Mouse (Mus musculus) gonadal fat pad, adult 2 months (tissue): ENCODE results near the gene Nup188. TPM values are rescaled to one million over a fixed set of nuclear protein-coding genes. Genes with fewer than 3 reads are reported as not detected.

Experiments used
- DNase-seq: peaks from one replicate; pipeline ENCODE4 v3.0.0-alpha.2; 2012; ENCODE audit warnings: low read depth
- polyA plus RNA-seq: library from polyadenylated mRNA; depleted of rRNA; stranded (reverse); fragments of >200 nt; gene quantifications from 2 replicates; pipeline ENCODE4 v1.2.3, GENCODE M21; 2012

Nup188 gene
- polyA plus RNA-seq, 1 experiment, result 28.9 TPM

GRCm38 (mm10) chr2:30285004-30285403 lies 1.2 kb upstream of the Nup188 start:
- no peak for DNase-seq

DNA sequence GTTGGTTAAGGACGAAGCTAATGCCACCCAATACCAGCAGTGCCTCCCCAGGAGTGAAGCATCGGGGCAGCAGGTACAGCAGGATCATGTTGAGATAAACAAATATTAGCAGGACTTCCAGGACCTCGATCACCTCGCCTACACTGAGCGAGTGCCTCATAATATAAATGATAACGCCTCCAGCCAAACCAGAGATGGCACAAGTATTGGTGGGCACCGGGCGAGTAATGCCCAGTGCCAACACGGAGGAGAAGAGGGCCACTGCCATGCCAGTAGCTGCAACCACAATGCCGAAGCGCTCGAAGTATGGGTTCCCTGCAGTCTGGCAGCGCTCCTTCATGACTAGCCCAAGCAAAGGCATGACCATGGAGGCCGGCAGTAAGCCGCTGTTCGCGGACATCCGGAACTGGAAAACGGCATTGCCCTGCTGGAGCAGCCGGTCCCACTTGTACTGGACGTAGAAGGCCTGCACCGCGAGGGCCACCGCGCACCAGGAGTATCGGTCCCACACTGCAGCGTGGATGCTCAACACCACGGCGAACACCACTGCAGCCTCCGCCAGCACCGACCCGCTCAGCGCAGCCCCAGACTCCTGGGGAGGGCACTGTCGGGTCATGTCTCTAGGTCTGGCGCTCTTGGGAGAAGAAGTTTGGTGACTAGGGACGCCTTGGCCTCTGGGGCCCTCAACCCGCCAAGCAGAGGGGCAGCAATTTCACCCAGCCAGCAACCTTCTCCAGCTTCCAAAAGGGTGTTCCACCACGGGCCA lies 598 bp upstream of the Nup188 start:
- DNase-seq, result no peak

GRCm38 (mm10) chr2:30287027-30287373 lies 803 bp downstream of the Nup188 start:
- DNase-seq, result no peak

- DNase-seq, result no peak
These were observed 13.3 kb downstream of the Nup188 start for GRCm38 (mm10) chr2:30299525-30299924.

GRCm38 (mm10) chr2:30299966-30300365 lies 13.8 kb downstream of the Nup188 start:
- no peak for DNase-seq

GRCm38 (mm10) chr2:30306087-30306486 lies 19.9 kb downstream of the Nup188 start:
- DNase-seq, result no peak

- no peak for DNase-seq
These were observed 23.2 kb downstream of the Nup188 start for GRCm38 (mm10) chr2:30309351-30309750.

GRCm38 (mm10) chr2:30311481-30311880 lies 25.3 kb downstream of the Nup188 start:
- peak; percentile 37 for DNase-seq

- DNase-seq, result no peak
These were observed 29.9 kb downstream of the Nup188 start for GRCm38 (mm10) chr2:30316136-30316535.

GRCm38 (mm10) chr2:30316955-30317354 lies 30.8 kb downstream of the Nup188 start:
- DNase-seq, result no peak

- no peak for DNase-seq
These were observed 33.1 kb downstream of the Nup188 start for GRCm38 (mm10) chr2:30319260-30319659.

- no peak for DNase-seq
These were observed 36.9 kb downstream of the Nup188 start for GRCm38 (mm10) chr2:30323111-30323510.

DNA sequence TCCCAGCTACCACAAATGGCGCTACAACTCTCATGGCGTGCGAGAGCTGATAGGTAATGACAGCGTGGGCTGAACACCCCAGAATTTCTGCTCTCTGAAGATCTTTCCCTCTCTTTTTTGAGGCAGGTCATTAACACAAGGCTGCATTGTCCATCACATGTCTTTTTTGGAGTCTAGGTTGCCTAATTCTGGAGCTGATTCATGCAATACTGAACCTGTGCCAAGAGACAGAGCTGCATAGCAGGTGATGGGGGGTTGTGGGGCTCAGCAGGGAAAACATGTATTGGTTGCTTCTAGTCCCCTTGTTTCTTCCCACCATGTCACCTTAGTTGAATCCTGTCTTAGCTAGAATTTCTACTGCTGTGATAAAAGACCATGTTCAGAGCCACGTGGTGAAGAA lies 39.1 kb downstream of the Nup188 start:
- no peak for DNase-seq

- no peak for DNase-seq
These were observed 41.1 kb downstream of the Nup188 start for GRCm38 (mm10) chr2:30327276-30327675.

GRCm38 (mm10) chr2:30328791-30329190 lies 42.6 kb downstream of the Nup188 start:
- DNase-seq, result no peak

GRCm38 (mm10) chr2:30335324-30335723 lies 49.1 kb downstream of the Nup188 start:
- DNase-seq, result no peak

- no peak for DNase-seq
These were observed 50.1 kb downstream of the Nup188 start for GRCm38 (mm10) chr2:30336174-30336915.

DNA sequence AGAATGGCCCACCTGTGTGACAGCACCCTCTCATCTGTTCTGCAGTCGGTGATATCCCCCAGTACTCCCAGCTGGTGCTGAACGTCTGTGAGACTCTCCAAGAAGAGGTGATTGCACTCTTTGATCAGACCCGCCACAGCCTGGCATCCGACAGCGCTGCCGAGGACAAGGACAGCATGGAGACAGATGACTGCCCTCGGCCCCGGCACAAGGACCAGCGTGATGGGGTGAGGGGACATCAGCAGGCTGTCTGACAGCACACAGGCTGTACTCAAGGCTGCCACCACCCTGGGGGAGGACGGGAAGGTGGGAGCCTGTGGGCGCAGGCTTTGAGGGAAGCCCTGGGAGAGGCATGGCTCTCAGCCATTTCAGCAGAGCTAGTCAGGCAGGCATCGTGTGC lies 51.0 kb downstream of the Nup188 start:
- DNase-seq, result no peak

- no peak for DNase-seq
These were observed 55.9 kb downstream of the Nup188 start for GRCm38 (mm10) chr2:30342061-30342460.

GRCm38 (mm10) chr2:30342544-30342943 lies 56.3 kb downstream of the Nup188 start:
- no peak for DNase-seq

- no peak for DNase-seq
These were observed 57.5 kb downstream of the Nup188 start for GRCm38 (mm10) chr2:30343601-30344137.

GRCm38 (mm10) chr2:30345971-30346676 lies 59.9 kb downstream of the Nup188 start:
- DNase-seq, result no peak
